Mouse (Mus musculus) cerebellum, adult 2 months (tissue): ENCODE measurements around the gene Nap1l1.

ENCODE experiments used
- CTCF ChIP-seq: fragments of 200-500 bp; IDR thresholded peaks from 2 replicates; pipeline ENCODE4 v1.5.1; 2011; ENCODE audit warnings: low read depth, mild to moderate bottlenecking, control low read depth, low read length, moderate library complexity, borderline replicate concordance; ENCODE audit not compliant: insufficient read depth
- POLR2A ChIP-seq: fragments of 200-500 bp; IDR thresholded peaks from 2 replicates; pipeline ENCODE4 v1.6.1; 2011; ENCODE audit warnings: low read length, control low read depth, borderline replicate concordance; ENCODE audit not compliant: insufficient read depth

DNA sequence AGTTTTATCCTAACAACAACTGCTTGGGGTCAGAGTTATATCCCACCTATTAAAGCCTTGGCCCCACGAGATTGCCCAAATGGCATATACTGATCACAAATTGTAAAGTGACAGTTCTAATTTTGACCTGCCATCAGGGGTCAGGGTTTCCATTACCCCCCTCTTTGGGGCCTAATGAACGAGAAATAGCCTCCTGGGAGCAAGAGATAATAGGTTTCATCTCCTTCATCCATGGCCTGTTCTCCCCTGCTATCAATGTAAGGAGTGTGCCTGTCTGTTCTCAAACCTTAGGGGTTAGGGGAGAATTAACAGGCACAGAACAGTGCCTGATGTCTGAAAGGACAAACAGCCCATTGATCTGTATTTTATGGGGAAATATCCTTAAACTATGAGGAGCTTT is 7.6 kb upstream of the Nap1l1 start:
- TF ChIP-seq POLR2A (no peak), CTCF (no peak)
